Mouse (Mus musculus) forebrain, embryonic 13.5 days (tissue): ENCODE measurements around the gene Taf5. TPM values are rescaled to one million over a fixed set of nuclear protein-coding genes. Genes with fewer than 3 reads are reported as not detected.

Source experiments
- ATAC-seq: fragments of 200-750 bp; cut with Nextera tagmentation; 2 replicates; pipeline ENCODE4 v1.8.0; 2017
- H3K27ac ChIP-seq: fragments of 300-500 bp; sonication (generic); 2 replicates; pipeline ENCODE4 v1.5.1; 2015; ENCODE audit warnings: inconsistent platforms, mild to moderate bottlenecking, moderate library complexity
- H3K27me3 ChIP-seq: fragments of 300-500 bp; sonication (generic); 2 replicates; pipeline ENCODE4 v1.6.1; 2015; ENCODE audit warnings: mild to moderate bottlenecking, inconsistent platforms
- H3K36me3 ChIP-seq: fragments of 300-500 bp; sonication (generic); 2 replicates; pipeline ENCODE4 v1.6.1; 2015; ENCODE audit warnings: mild to moderate bottlenecking, inconsistent platforms; ENCODE audit not compliant: poor library complexity, severe bottlenecking
- H3K4me1 ChIP-seq: fragments of 300-500 bp; sonication (generic); 2 replicates; pipeline ENCODE4 v1.6.1; 2015; ENCODE audit warnings: inconsistent platforms
- H3K4me2 ChIP-seq: fragments of 300-500 bp; sonication (generic); 2 replicates; pipeline ENCODE4 v1.6.1; 2015; ENCODE audit warnings: inconsistent platforms, mild to moderate bottlenecking, moderate library complexity
- H3K4me3 ChIP-seq: fragments of 300-500 bp; sonication (generic); 2 replicates; pipeline ENCODE4 v1.5.1; 2015; ENCODE audit warnings: mild to moderate bottlenecking, inconsistent platforms
- H3K9ac ChIP-seq: fragments of 300-500 bp; sonication (generic); 2 replicates; pipeline ENCODE4 v1.6.1; 2015; ENCODE audit warnings: mild to moderate bottlenecking, inconsistent platforms
- H3K9me3 ChIP-seq: fragments of 300-500 bp; sonication (generic); replicated peaks from 2 replicates; pipeline ENCODE4 v1.6.1; 2016; ENCODE audit warnings: inconsistent platforms
- WGBS: fragments of 180-500 bp; shearing (Covaris S2); methylation state at CpG from one replicate; pipeline ENCODE4 v1.1.7; 2015; 5-methylcytosine and 5-hydroxymethylcytosine counted together
- polyA plus RNA-seq: library from polyadenylated mRNA; unstranded; fragments of >200 nt; fragmentation: Nextera tagmentation; extraction: Ambion mirVana; gene quantifications from 2 replicates; pipeline ENCODE4 v1.2.1, GENCODE M21; 2015

Gene Taf5
- polyA plus RNA-seq, 1 experiment from 2014 or later: 6.9 TPM

DNA sequence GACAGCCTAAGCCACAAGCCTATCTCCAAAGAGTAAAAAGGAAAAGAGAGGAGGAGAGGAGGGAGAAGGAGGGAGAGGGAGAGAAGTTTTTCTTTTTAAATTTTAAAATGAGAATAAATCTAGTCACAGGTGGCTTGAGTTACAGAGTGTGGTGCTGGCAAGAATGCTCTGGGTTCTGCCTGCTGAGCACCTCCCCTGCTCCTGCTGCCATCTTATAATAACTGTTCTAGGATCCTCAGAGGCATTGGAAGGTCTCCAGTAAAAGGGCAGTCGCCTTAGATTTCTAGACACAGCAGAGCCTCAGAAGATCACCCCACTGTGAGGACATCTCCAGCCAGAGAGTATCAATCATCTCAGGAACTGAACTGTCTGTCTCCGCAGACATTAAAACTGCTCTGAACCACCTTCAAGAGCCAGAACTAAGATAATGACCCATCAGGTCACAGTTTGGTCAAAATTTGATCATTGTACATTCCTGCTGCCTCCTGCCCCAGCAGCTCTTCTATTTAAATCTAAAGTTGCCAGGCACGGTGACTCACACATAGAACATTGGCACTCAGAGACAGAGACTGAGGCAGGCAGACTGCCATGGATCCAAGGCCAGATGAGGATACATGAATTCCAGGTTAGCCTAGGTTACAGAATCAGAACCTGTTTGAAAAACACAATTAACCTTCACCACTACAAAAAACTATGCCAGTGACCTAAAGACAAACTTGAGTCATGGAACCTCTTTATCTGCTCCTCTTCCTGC lies 26.6 kb upstream of the Taf5 start:
- Histone ChIP-seq H3K9ac (no peak overlapping the region), H3K27ac (no peak overlapping the region), H3K9me3 (no peaks in the 10 kb centered on the region), H3K36me3 (peaks cover 59% of the 10 kb centered on the region), H3K4me2 (no peak overlapping the region), H3K4me3 (no peak overlapping the region), H3K4me1 (no peaks in the 10 kb centered on the region), H3K27me3 (no peaks in the 10 kb centered on the region)
- no peak for ATAC-seq
- 93% methylated on average over 3 of the region's 3 CpGs for WGBS

DNA sequence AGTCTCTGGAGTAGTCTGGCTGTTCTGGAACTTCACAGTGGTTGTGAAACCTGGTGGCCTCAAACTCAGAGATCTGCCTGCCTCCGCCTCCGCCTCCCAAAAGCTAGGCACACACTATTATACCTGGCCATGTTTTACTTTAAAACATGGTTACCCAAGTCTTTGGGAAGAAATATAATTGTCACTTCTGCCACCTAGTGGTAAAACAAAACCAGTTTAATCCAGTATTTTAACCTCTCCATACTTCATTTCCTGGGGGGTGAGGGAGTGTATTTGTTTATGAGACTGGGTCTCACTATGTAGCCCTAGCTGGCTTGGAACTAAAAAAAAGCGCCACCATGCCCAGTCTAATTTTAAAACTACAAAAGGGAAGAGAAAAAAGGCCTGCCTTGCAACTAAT lies 23.9 kb upstream of the Taf5 start:
- H3K27ac ChIP-seq: no peak overlapping the region
- H3K9ac ChIP-seq: no peak overlapping the region
- H3K4me1 ChIP-seq: peaks cover 3% of the 10 kb centered on the region; the same call in 1 of the 2 replicates
- WGBS: 91% methylated on average over 3 of the region's 3 CpGs
- no peak overlapping the region for H3K4me2 ChIP-seq
- no peak for ATAC-seq
- peaks cover 60% of the 10 kb centered on the region for H3K36me3 ChIP-seq
- no peaks in the 10 kb centered on the region for H3K9me3 ChIP-seq
- H3K27me3 ChIP-seq: no peaks in the 10 kb centered on the region
- no peak overlapping the region for H3K4me3 ChIP-seq

GRCm38 (mm10) chr19:47046343-47046742 lies 21.2 kb upstream of the Taf5 start:
- WGBS: 96% methylated on average over 1 of the region's 1 CpGs

GRCm38 (mm10) chr19:47047236-47047833 lies 20.2 kb upstream of the Taf5 start:
- no peak for ATAC-seq
- no peak overlapping the region for H3K27ac ChIP-seq
- 90% methylated on average over 13 of the region's 13 CpGs for WGBS
- no peaks in the 10 kb centered on the region for H3K9me3 ChIP-seq
- no peaks in the 10 kb centered on the region for H3K27me3 ChIP-seq
- no peak overlapping the region for H3K9ac ChIP-seq
- H3K4me2 ChIP-seq: no peak overlapping the region
- H3K36me3 ChIP-seq: peaks cover 32% of the 10 kb centered on the region
- peaks cover 20% of the 10 kb centered on the region for H3K4me1 ChIP-seq
- no peak overlapping the region for H3K4me3 ChIP-seq

More at GRCm38 (mm10) chr19:47046343-47046742, 21.2 kb upstream of the Taf5 start:
- ATAC-seq: no peak
- no peak overlapping the region for H3K9ac ChIP-seq
- no peaks in the 10 kb centered on the region for H3K9me3 ChIP-seq
- H3K4me1 ChIP-seq: peaks cover 20% of the 10 kb centered on the region
- peaks cover 35% of the 10 kb centered on the region for H3K36me3 ChIP-seq
- H3K27me3 ChIP-seq: no peaks in the 10 kb centered on the region
- H3K27ac ChIP-seq: no peak overlapping the region
- H3K4me3 ChIP-seq: no peak overlapping the region
- no peak overlapping the region for H3K4me2 ChIP-seq

- 59% methylated on average over 4 of the region's 4 CpGs for WGBS
- ATAC-seq: no peak
- Histone ChIP-seq H3K27ac (no peak overlapping the region), H3K27me3 (no peaks in the 10 kb centered on the region), H3K9me3 (no peaks in the 10 kb centered on the region), H3K4me2 (peak overlapping the region; percentile 74), H3K36me3 (peaks cover 27% of the 10 kb centered on the region), H3K4me3 (peak overlapping the region; percentile 86), H3K9ac (peak overlapping the region; percentile 91), H3K4me1 (peaks cover 20% of the 10 kb centered on the region)
Measured at GRCm38 (mm10) chr19:47049061-47049460, 18.5 kb upstream of the Taf5 start.

DNA sequence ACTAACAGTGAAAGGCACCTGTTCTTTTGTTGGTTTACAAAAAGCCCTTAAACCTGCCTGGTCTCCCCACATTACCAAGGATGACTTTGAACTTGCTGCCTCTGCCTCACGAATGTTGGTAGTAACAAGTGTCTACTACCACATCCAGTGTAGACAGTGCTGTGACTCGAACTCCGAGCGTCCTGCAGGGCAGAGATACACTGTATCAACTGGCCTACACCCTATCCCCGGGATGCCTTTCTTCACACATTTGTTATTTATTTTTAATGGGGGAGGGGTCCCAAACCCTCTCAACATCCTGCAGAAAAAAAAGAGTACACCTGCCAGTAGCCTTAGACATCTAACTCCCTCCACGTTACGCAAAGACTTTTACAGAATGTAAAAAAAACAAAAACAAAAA lies 17.7 kb upstream of the Taf5 start:
- H3K4me1 ChIP-seq: peaks cover 20% of the 10 kb centered on the region
- H3K27me3 ChIP-seq: no peaks in the 10 kb centered on the region
- no peak for ATAC-seq
- whole genome bisulfite sequencing: 10% methylated on average over 7 of the region's 7 CpGs
- peak overlapping the region; percentile 91 for H3K9ac ChIP-seq
- peak overlapping the region; percentile 86 for H3K4me3 ChIP-seq
- peak overlapping the region; percentile 74 for H3K4me2 ChIP-seq
- peak overlapping the region; percentile 96; the same call in 1 of the 2 replicates for H3K27ac ChIP-seq
- H3K9me3 ChIP-seq: no peaks in the 10 kb centered on the region
- H3K36me3 ChIP-seq: peaks cover 27% of the 10 kb centered on the region

- H3K27me3 ChIP-seq: no peaks in the 10 kb centered on the region
- H3K4me3 ChIP-seq: peak within 1 kb of the TSS; percentile 86
- under 1% methylated on average over 69 of the region's 75 CpGs for WGBS
- H3K27ac ChIP-seq: peak within 1 kb of the TSS; percentile 96
- H3K9ac ChIP-seq: peak within 1 kb of the TSS; percentile 91
- peaks cover 20% of the 10 kb centered on the region for H3K4me1 ChIP-seq
- peak within 1 kb of the TSS; percentile 74 for H3K4me2 ChIP-seq
- H3K9me3 ChIP-seq: no peaks in the 10 kb centered on the region
- peak; percentile 94 for ATAC-seq
- peaks cover 24% of the 10 kb centered on the region for H3K36me3 ChIP-seq
Measured at GRCm38 (mm10) chr19:47050271-47051032, 17.1 kb upstream of the Taf5 start, which contains the start of gene Pcgf6. Gene Pcgf6 (minus strand): TSS chr19:47050906.

DNA sequence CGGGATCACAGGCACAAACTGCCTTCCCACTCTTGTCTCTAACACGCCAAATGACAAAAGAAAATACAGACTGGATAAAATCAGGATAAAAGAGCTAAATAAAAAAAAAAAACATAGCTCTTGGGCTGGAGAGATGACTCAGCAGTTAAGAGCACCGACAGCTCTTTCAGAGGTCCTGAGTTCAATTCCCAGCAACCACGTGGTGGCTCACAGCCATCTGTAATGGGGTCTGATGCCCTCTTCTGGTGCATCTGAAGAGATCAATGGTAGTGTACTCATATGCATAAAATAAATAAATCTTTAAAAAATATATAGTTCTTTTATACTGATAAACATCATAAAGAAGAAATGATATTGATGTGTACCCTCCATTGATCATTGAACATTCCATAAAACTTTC lies 14.6 kb upstream of the Taf5 start:
- 80% methylated on average over 4 of the region's 4 CpGs for WGBS
- H3K27me3 ChIP-seq: no peaks in the 10 kb centered on the region
- no peaks in the 10 kb centered on the region for H3K36me3 ChIP-seq
- H3K4me1 ChIP-seq: peaks cover 20% of the 10 kb centered on the region
- no peak overlapping the region for H3K4me3 ChIP-seq
- no peak for ATAC-seq
- no peak overlapping the region for H3K9ac ChIP-seq
- no peak overlapping the region for H3K27ac ChIP-seq
- H3K9me3 ChIP-seq: no peaks in the 10 kb centered on the region
- no peak overlapping the region for H3K4me2 ChIP-seq

DNA sequence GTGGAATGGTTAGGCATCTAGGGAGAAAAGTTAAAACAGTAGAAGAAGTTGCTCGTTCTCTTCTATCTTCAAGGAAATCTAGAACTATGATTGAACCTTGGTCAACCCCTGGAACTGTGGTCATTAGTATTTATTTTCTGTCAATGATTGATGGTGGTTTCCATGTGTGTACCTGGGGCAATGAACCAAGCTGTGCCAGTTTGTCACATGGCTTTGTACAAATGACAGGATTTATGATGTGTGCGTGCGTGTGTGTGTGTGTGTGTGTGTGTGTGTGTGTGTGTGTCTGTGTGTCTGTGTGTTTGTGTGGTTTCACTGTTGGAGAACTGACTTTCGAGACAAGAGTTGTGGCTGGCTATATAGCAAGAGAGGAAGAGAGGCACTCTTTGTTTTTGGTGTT lies 14.1 kb upstream of the Taf5 start:
- no peak overlapping the region for H3K9ac ChIP-seq
- ATAC-seq: no peak
- peaks cover 17% of the 10 kb centered on the region for H3K4me1 ChIP-seq
- H3K4me2 ChIP-seq: no peak overlapping the region
- H3K27me3 ChIP-seq: no peaks in the 10 kb centered on the region
- WGBS: 87% methylated on average over 4 of the region's 4 CpGs
- no peaks in the 10 kb centered on the region for H3K9me3 ChIP-seq
- H3K4me3 ChIP-seq: no peak overlapping the region
- no peak overlapping the region for H3K27ac ChIP-seq
- H3K36me3 ChIP-seq: no peaks in the 10 kb centered on the region

DNA sequence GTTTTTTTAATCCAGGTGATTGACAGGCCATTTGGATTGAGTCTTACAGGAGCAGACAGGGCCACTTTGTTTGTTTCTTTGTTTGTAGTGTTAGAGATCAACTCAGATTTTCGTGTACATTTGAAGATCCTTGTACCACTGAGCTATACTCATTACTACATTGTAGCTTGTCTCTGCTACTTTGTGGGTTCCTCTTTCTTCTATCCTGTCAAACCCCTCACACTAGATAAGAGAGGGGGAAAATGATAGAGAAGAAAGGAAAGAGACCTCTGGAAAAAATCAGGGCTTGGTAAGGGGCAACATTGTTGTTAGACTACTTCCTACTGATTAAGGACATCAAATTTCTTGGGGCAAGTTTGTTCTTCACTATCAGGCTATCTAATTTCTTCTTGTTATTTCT lies 9.9 kb upstream of the Taf5 start:
- Histone ChIP-seq H3K9me3 (no peaks in the 10 kb centered on the region), H3K4me1 (no peaks in the 10 kb centered on the region), H3K9ac (no peak overlapping the region), H3K27me3 (no peaks in the 10 kb centered on the region), H3K4me3 (no peak overlapping the region), H3K4me2 (no peak overlapping the region), H3K27ac (no peak overlapping the region), H3K36me3 (no peaks in the 10 kb centered on the region)
- no peak for ATAC-seq
- WGBS: 74% methylated on average over 1 of the region's 1 CpGs

- Histone ChIP-seq H3K4me1 (peaks cover 14% of the 10 kb centered on the region), H3K36me3 (peaks cover 2% of the 10 kb centered on the region; the same call in 1 of the 2 replicates), H3K4me3 (no peak overlapping the region), H3K9ac (no peak overlapping the region), H3K27ac (no peak overlapping the region), H3K9me3 (no peaks in the 10 kb centered on the region), H3K4me2 (no peak overlapping the region), H3K27me3 (no peaks in the 10 kb centered on the region)
- 92% methylated on average over 3 of the region's 3 CpGs for WGBS
- no peak for ATAC-seq
Measured at GRCm38 (mm10) chr19:47065860-47066259, 1.7 kb upstream of the Taf5 start.
